Mouse (Mus musculus): ENCODE results near the gene Gm14412. TPM values are rescaled to one million over a fixed set of nuclear protein-coding genes. Genes with fewer than 3 reads are reported as not detected.
"Not testable (repeated sequence)": the region's sequence is repeated elsewhere in the genome, so short reads cannot be mapped to it uniquely, and the experiment has no call there.

The Gm14412 gene
- polyA plus RNA-seq (2012; rRNA removed) = 0.19 and 0.33 TPM in 2 replicates

DNA sequence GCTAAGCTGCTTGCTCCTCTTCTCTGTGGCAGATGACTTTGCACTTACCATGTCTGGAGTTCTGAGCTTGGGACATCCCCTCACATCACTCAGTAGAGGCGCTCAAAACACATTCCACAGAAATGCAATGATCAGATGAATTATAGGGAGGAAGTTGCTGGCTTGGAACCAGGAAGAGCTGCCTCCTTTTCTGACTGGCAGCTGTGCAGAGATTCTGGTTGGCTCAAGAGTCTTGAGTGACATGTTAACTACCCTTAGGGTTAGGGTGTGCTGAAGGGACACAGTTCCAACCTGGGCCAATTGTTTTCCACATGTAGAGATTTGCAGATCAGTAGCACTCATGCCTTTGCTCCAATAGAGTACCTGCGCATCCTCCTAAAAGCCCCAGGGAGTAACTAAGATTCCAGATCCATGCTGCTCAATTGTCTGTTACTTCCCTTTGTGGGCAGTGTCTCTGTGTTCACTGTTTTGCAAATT is at the start of gene Gm14412:
Gene Gm14412 (minus strand): TSS at position 51 of the 477 bp plus-strand sequence.
- not testable (repeated sequence) for DNase-seq (ENCODE audit: low read depth)

DNA sequence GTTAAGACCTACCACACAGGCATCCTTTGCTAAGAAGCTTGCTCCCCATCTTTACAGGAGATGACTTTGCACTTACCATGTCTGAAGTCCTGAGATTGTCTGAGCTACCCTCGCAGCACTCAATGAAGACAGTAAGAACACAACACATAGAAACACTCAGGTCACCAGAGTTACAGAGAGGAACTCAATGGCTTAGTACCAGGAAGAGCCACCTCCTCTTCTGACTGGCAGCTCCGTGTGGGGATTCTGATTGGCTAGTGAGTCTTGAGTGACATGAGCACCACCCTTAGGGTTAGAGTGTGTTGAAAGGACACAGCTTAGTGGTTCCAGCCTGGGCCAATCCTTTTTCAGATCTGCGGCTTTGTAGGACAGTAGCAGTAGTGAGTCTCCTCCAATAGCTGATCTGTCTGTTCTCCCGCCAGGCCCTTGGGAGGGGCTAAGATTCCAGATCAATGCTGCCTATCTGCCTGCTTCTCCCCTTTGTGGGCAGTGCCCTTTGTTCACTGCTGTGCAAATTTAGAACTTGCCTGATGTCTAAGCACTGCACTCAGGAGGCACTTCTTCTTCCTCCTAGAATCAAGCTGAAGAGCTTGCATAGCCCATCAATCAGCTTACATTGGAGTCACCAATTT is 5.7 kb upstream of the Gm14412 start:
- DNase-seq (ENCODE audit: low read depth) = not testable (repeated sequence)

DNA sequence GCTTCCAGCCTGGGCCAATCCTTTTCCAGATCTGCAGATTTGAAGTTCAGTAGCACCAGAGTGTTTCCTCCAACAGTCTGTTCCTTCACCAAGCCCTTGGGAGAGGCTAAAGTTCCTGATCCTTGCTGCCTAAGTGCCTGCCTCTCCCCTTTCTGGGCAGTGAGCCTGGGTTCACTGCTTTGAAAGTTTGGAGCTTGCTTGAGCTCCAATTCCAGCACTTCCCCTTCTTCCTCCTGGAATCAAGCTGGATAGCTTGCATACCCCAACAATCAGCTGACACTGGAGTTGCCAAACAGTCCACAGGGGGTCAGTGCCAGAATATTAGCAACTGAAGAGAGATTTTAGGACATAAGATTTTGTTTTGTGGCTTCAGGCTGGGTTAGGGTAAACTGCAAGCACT is 2.7 kb downstream of the Gm14412 start:
- DNase-seq (ENCODE audit: low read depth) = not testable (repeated sequence)

DNA sequence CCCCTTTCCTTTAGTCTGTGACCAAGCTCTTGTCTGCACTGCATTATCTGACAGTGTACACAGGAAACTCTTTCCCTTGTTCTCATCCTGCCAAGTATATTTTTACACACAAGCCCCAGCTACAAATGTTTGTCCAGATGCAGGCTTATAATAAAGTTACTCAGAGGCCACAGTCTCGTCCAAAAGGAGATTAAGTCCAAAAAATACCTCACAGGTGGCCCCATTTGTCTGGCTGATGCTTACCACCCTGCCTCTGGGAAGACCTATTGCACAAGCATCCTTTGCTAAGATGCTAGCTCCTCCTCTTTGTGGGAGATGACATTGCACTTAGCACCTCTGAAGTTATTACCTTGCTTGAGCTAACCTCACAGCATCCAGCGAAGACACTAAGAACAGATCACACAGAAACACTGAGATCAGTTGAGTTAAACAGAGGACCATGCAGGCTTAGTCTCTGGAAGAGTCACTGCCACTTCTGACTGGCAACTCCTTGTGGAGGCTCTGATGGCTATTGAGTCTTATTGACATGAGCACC is 3.3 kb downstream of the Gm14412 start:
- not testable (repeated sequence) for DNase-seq (ENCODE audit: low read depth)

DNA sequence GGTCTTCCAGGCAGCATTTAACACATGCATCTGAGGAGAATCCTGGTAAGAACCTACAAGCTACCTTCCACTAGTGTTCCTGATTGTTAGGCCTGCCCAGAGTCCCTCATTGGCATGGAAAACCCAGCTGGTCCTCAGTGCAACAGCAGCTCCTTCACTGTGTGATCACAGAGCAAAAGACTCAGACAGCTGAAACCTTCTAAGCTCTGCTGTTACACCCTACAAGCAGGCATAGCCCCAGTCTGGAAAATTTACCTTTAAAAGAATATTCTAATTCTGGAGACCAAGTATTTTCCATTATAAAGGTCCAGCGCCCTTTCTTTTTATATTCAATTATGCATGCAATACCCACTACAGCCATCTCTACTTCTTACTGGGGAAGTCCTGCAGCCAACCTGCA is 5.1 kb downstream of the Gm14412 start:
- no peak for TF ChIP-seq POLR2A (IDR thresholded peaks at IDR 0.05; ENCODE audit: borderline replicate concordance, extremely low read depth, insufficient read depth, insufficient read length, poor library complexity, severe bottlenecking)
- no peak for TF ChIP-seq CTCF (IDR thresholded peaks at IDR 0.05; ENCODE audit: borderline replicate concordance, extremely low read depth, insufficient read depth, insufficient read length)
- DNase-seq (ENCODE audit: low read depth) = no peak

DNA sequence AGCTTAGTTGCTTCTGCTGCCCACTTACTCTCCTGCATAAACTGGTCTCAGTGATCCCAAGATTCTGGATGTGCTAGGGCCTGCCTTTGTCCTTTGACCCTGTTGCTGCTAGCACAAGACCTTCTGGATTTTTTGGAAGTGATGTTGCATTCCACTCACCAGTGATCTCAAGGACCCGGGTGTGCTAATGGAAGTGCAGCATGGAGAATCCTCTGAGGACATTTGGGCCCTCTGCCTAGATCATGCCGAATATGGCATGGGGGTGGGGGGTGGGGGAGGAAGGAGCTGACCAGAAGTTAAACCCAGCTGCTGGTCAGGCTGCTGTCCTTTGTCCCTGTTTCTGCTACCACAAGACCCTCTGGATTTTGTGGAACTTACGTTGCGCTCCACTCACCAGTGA is 14.5 kb downstream of the Gm14412 start:
- DNase-seq (ENCODE audit: low read depth) = not testable (repeated sequence)

DNA sequence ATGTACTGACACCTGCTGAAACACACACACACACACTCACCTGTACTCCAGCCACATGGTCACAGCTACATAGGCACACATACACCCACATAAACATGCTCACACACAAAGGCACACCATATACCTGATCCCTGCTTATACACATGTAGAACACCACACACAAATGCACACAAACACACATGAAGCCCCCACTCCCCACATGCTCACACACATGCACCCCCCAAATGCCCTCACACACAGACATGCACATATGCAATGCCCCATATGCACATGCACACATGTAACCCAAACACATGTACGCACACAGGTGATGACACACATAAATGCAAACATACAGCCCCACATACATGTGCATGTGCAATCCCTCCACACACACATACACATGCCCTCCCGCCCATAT is 19.1 kb downstream of the Gm14412 start:
- not testable (repeated sequence) for DNase-seq (ENCODE audit: low read depth)

DNA sequence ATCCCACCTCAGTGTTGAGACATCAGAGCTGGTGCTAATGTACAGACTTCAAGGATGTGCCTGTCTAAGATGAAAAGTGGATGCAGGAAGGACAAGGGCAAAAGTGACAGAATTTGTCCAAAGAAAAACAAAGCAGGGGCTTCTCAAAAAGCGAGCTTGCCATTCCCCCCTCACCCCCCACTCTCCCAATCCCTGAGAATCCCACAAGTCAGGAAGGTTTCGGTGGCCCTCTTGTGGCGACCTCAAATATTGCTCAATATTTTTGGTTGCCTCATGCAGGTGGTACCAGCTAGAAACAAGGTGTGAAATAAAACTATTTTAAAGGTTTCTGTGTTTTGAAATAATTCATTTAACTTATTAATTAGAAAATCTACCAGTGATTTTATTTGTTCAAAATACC is 40.4 kb downstream of the Gm14412 start:
- not testable (repeated sequence) for DNase-seq (ENCODE audit: low read depth)

DNA sequence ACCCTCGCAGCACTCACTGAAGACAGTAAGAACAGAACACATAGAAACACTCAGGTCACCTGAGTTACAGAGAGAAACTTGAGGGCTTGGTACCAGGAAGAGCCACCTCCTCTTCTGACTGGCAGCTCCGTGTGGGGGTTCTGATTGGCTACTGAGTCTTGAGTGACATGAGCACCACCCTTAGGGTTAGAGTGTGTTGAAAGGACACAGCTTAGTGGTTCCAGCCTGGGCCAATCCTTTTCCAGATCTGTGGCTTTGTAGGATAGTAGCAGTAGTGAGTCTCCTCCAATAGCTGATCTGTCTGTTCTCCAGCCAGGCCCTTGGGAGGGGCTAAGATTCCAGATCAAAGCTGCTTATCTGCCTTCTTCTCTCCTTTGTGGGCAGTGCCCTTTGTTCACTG is 46.4 kb downstream of the Gm14412 start:
- DNase-seq (ENCODE audit: low read depth) = not testable (repeated sequence)

DNA sequence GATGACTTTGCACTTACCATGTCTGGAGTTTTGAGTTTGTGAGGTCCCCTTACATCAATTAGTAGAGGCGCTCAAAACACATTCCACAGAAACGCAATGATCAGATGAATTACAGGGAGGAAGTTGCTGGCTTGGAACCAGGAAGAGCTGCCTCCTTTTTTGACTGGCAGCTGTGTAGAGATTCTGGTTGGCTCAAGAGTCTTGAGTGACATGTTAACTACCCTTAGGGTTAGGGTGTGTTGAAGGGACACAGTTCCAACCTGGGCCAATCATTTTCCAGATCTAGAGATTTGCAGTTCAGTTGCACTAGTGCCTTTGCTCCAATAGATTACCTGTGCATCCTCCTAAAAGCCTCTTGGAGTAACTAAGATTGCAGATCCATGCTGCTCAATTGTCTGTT is 51.9 kb downstream of the Gm14412 start:
- not testable (repeated sequence) for DNase-seq (ENCODE audit: low read depth)

DNA sequence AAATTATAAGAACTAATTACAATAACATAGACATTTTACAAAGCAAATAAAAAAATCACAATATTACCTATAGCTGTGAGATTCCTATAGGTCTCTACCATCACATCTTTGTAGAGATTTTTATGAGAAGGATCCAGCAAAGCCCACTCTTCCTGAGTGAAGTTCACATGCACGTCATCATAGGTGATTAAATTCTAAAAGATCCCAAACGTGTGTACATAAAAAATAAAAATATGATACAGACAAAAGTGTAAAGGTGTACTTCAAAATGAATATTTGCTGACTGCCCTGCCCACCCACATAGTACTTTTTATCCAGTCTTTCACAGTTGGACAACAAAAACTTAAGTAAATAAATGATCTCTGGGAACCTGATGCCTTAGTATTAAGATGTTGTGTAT is 57.2 kb downstream of the Gm14412 start, which contains the start of gene Gm14409:
Gene Gm14409 (minus strand): TSS at position 101 of the 400 bp plus-strand sequence.
- not testable (repeated sequence) for DNase-seq (ENCODE audit: low read depth)

Other genes with a start within 250 kb of the Gm14412 start
- gene Gm14401, start 250.0 kb downstream of the Gm14412 start, polyA plus RNA-seq (2012; rRNA removed) = not detected in 2 replicates
- gene Gm14410, start 117.9 kb downstream of the Gm14412 start, polyA plus RNA-seq (2012; rRNA removed) = 27.7 and 30.4 TPM in 2 replicates
- gene Gm14409, start 57.3 kb downstream of the Gm14412 start, polyA plus RNA-seq (2012; rRNA removed) = not detected in 2 replicates
- gene Gm14418, start 74.0 kb upstream of the Gm14412 start, polyA plus RNA-seq (2012; rRNA removed) = 3.6 and 4.7 TPM in 2 replicates
- gene Zfp970, start 140.4 kb upstream of the Gm14412 start, polyA plus RNA-seq (2012; rRNA removed) = 8.6 and 8.8 TPM in 2 replicates
- gene Gm14403, start 173.9 kb upstream of the Gm14412 start, polyA plus RNA-seq (2012; rRNA removed) = 1.9 and 2.4 TPM in 2 replicates